Mouse (Mus musculus): Measurements from ENCODE around the gene Zfhx3. TPM values are rescaled to one million over a fixed set of nuclear protein-coding genes. Genes with fewer than 3 reads are reported as not detected.

The Zfhx3 gene
- polyA plus RNA-seq, 1 experiment from 2014 or later: 68.4 TPM

GRCm38 (mm10) chr8:108837788-108838187, 895.3 kb downstream of the Zfhx3 start:
- ATAC-seq (ENCODE audit: low FRiP score, low TSS enrichment) (0 out of 2 replicates have a peak, but pooled peaks have one; percentile 53), DNase-seq (peak; percentile 44)
- Histone ChIP-seq H3K36me3 (ENCODE audit: control insufficient read depth, insufficient read depth, low read length) (no peaks in the 10 kb centered on the region; the same call in 1 of the 2 replicates), H3K9me3 (ENCODE audit: control insufficient read depth, low read length) (no peaks in the 10 kb centered on the region), H3K27ac (replicated peaks; ENCODE audit: low read depth, low read length) (no peak overlapping the region), H3K27me3 (ENCODE audit: control insufficient read depth, insufficient read depth, low read length) (no peaks in the 10 kb centered on the region), H3K4me3 (replicated peaks; ENCODE audit: low read depth, low read length) (no peak overlapping the region), H3K4me2 (ENCODE audit: low read length) (no peak overlapping the region), H3K9ac (replicated peaks; ENCODE audit: low read length) (no peak overlapping the region), H3K4me1 (ENCODE audit: control insufficient read depth, insufficient read depth, low read length) (peaks cover 22% of the 10 kb centered on the region)
- WGBS: 30% methylated on average over 10 of the region's 10 CpGs

GRCm38 (mm10) chr8:108838761-108839160, 896.3 kb downstream of the Zfhx3 start:
- no peak for ATAC-seq (ENCODE audit: low FRiP score, low TSS enrichment)

GRCm38 (mm10) chr8:108842307-108842706, 899.9 kb downstream of the Zfhx3 start:
- H3K27me3 ChIP-seq (ENCODE audit: control insufficient read depth, insufficient read depth, low read length): no peaks in the 10 kb centered on the region
- H3K9me3 ChIP-seq (ENCODE audit: control insufficient read depth, low read length): no peaks in the 10 kb centered on the region
- WGBS: 88% methylated on average over 4 of the region's 5 CpGs
- no peak overlapping the region for H3K4me2 ChIP-seq (ENCODE audit: low read length)
- no peak overlapping the region for H3K9ac ChIP-seq (replicated peaks; ENCODE audit: low read length)
- H3K4me3 ChIP-seq (replicated peaks; ENCODE audit: low read depth, low read length): no peak overlapping the region
- no peak for ATAC-seq (ENCODE audit: low FRiP score, low TSS enrichment)
- no peak overlapping the region for H3K27ac ChIP-seq (replicated peaks; ENCODE audit: low read depth, low read length)
- no peak for DNase-seq
- H3K4me1 ChIP-seq (ENCODE audit: control insufficient read depth, insufficient read depth, low read length): peaks cover 24% of the 10 kb centered on the region
- peaks cover 7% of the 10 kb centered on the region for H3K36me3 ChIP-seq (ENCODE audit: control insufficient read depth, insufficient read depth, low read length)

More at GRCm38 (mm10) chr8:108838761-108839160, 896.3 kb downstream of the Zfhx3 start:
- Histone ChIP-seq H3K9me3 (ENCODE audit: control insufficient read depth, low read length) (no peaks in the 10 kb centered on the region), H3K27ac (replicated peaks; ENCODE audit: low read depth, low read length) (peak overlapping the region; percentile 45; the same call in 1 of the 2 replicates), H3K9ac (replicated peaks; ENCODE audit: low read length) (no peak overlapping the region), H3K4me2 (ENCODE audit: low read length) (no peak overlapping the region), H3K4me3 (replicated peaks; ENCODE audit: low read depth, low read length) (no peak overlapping the region), H3K36me3 (ENCODE audit: control insufficient read depth, insufficient read depth, low read length) (no peaks in the 10 kb centered on the region; the same call in 1 of the 2 replicates), H3K4me1 (ENCODE audit: control insufficient read depth, insufficient read depth, low read length) (peaks cover 22% of the 10 kb centered on the region), H3K27me3 (ENCODE audit: control insufficient read depth, insufficient read depth, low read length) (no peaks in the 10 kb centered on the region)
- no peak for DNase-seq
- 48% methylated on average over 6 of the region's 6 CpGs for WGBS

GRCm38 (mm10) chr8:108846174-108846573, 903.7 kb downstream of the Zfhx3 start:
- Histone ChIP-seq H3K4me2 (ENCODE audit: low read length) (no peak overlapping the region), H3K4me3 (replicated peaks; ENCODE audit: low read depth, low read length) (no peak overlapping the region), H3K9ac (replicated peaks; ENCODE audit: low read length) (no peak overlapping the region), H3K27me3 (ENCODE audit: control insufficient read depth, insufficient read depth, low read length) (no peaks in the 10 kb centered on the region), H3K9me3 (ENCODE audit: control insufficient read depth, low read length) (no peaks in the 10 kb centered on the region), H3K36me3 (ENCODE audit: control insufficient read depth, insufficient read depth, low read length) (peaks cover 7% of the 10 kb centered on the region), H3K27ac (replicated peaks; ENCODE audit: low read depth, low read length) (no peak overlapping the region), H3K4me1 (ENCODE audit: control insufficient read depth, insufficient read depth, low read length) (peaks cover 5% of the 10 kb centered on the region; the same call in 1 of the 2 replicates)
- DNase-seq (peak; percentile 69), ATAC-seq (ENCODE audit: low FRiP score, low TSS enrichment) (no peak)
- 25% methylated on average over 6 of the region's 6 CpGs for WGBS

GRCm38 (mm10) chr8:108846827-108847226, 904.4 kb downstream of the Zfhx3 start:
- H3K9me3 ChIP-seq (ENCODE audit: control insufficient read depth, low read length): no peaks in the 10 kb centered on the region
- H3K4me1 ChIP-seq (ENCODE audit: control insufficient read depth, insufficient read depth, low read length): peaks cover 5% of the 10 kb centered on the region; the same call in 1 of the 2 replicates
- no peak overlapping the region for H3K4me2 ChIP-seq (ENCODE audit: low read length)
- peaks cover 7% of the 10 kb centered on the region for H3K36me3 ChIP-seq (ENCODE audit: control insufficient read depth, insufficient read depth, low read length)
- DNase-seq (no peak), ATAC-seq (ENCODE audit: low FRiP score, low TSS enrichment) (no peak)
- 80% methylated on average over 11 of the region's 11 CpGs for WGBS
- no peak overlapping the region for H3K27ac ChIP-seq (replicated peaks; ENCODE audit: low read depth, low read length)
- no peak overlapping the region for H3K9ac ChIP-seq (replicated peaks; ENCODE audit: low read length)
- no peak overlapping the region for H3K4me3 ChIP-seq (replicated peaks; ENCODE audit: low read depth, low read length)
- H3K27me3 ChIP-seq (ENCODE audit: control insufficient read depth, insufficient read depth, low read length): no peaks in the 10 kb centered on the region

- H3K27ac ChIP-seq (replicated peaks; ENCODE audit: low read depth, low read length): no peak overlapping the region
- DNase-seq (no peak), ATAC-seq (ENCODE audit: low FRiP score, low TSS enrichment) (no peak)
- H3K36me3 ChIP-seq (ENCODE audit: control insufficient read depth, insufficient read depth, low read length): peaks cover 7% of the 10 kb centered on the region
- no peaks in the 10 kb centered on the region for H3K27me3 ChIP-seq (ENCODE audit: control insufficient read depth, insufficient read depth, low read length)
- 78% methylated on average over 2 of the region's 2 CpGs for WGBS
- peaks cover 7% of the 10 kb centered on the region; the same call in 1 of the 2 replicates for H3K4me1 ChIP-seq (ENCODE audit: control insufficient read depth, insufficient read depth, low read length)
- H3K9ac ChIP-seq (replicated peaks; ENCODE audit: low read length): no peak overlapping the region
- H3K4me2 ChIP-seq (ENCODE audit: low read length): no peak overlapping the region
- H3K9me3 ChIP-seq (ENCODE audit: control insufficient read depth, low read length): no peaks in the 10 kb centered on the region
- H3K4me3 ChIP-seq (replicated peaks; ENCODE audit: low read depth, low read length): no peak overlapping the region
These were observed 904.9 kb downstream of the Zfhx3 start for GRCm38 (mm10) chr8:108847356-108847755.

- Histone ChIP-seq H3K36me3 (ENCODE audit: control insufficient read depth, insufficient read depth, low read length) (peaks cover 7% of the 10 kb centered on the region), H3K4me1 (ENCODE audit: control insufficient read depth, insufficient read depth, low read length) (peaks cover 13% of the 10 kb centered on the region; the same call in 1 of the 2 replicates), H3K27ac (replicated peaks; ENCODE audit: low read depth, low read length) (no peak overlapping the region), H3K27me3 (ENCODE audit: control insufficient read depth, insufficient read depth, low read length) (no peaks in the 10 kb centered on the region), H3K9me3 (ENCODE audit: control insufficient read depth, low read length) (no peaks in the 10 kb centered on the region), H3K4me3 (replicated peaks; ENCODE audit: low read depth, low read length) (no peak overlapping the region), H3K9ac (replicated peaks; ENCODE audit: low read length) (no peak overlapping the region), H3K4me2 (ENCODE audit: low read length) (no peak overlapping the region)
- DNase-seq: no peak
- ATAC-seq (ENCODE audit: low FRiP score, low TSS enrichment): no peak
- WGBS: 88% methylated on average over 3 of the region's 3 CpGs
These were observed 906.0 kb downstream of the Zfhx3 start for GRCm38 (mm10) chr8:108848484-108848883.

- DNase-seq (no peak), ATAC-seq (ENCODE audit: low FRiP score, low TSS enrichment) (no peak)
- no peaks in the 10 kb centered on the region for H3K27me3 ChIP-seq (ENCODE audit: control insufficient read depth, insufficient read depth, low read length)
- no peak overlapping the region for H3K9ac ChIP-seq (replicated peaks; ENCODE audit: low read length)
- H3K4me3 ChIP-seq (replicated peaks; ENCODE audit: low read depth, low read length): no peak overlapping the region
- 0 out of 2 replicates have a peak, but pooled peaks cover 13% of the 10 kb centered on the region for H3K4me1 ChIP-seq (ENCODE audit: control insufficient read depth, insufficient read depth, low read length)
- H3K9me3 ChIP-seq (ENCODE audit: control insufficient read depth, low read length): no peaks in the 10 kb centered on the region
- peaks cover 14% of the 10 kb centered on the region for H3K36me3 ChIP-seq (ENCODE audit: control insufficient read depth, insufficient read depth, low read length)
- no peak overlapping the region for H3K4me2 ChIP-seq (ENCODE audit: low read length)
- H3K27ac ChIP-seq (replicated peaks; ENCODE audit: low read depth, low read length): peak overlapping the region; percentile 32; the same call in 1 of the 2 replicates
- WGBS: 84% methylated on average over 10 of the region's 10 CpGs
These were observed 910.6 kb downstream of the Zfhx3 start for GRCm38 (mm10) chr8:108853028-108853427.

- no peak for DNase-seq
- WGBS: 46% methylated on average over 12 of the region's 12 CpGs
These were observed 912.1 kb downstream of the Zfhx3 start for GRCm38 (mm10) chr8:108854444-108855102.

More at GRCm38 (mm10) chr8:108854444-108855102, 912.1 kb downstream of the Zfhx3 start:
- no peaks in the 10 kb centered on the region for H3K9me3 ChIP-seq (ENCODE audit: control insufficient read depth, low read length)
- no peak for ATAC-seq (ENCODE audit: low FRiP score, low TSS enrichment)
- H3K27ac ChIP-seq (replicated peaks; ENCODE audit: low read depth, low read length): 0 out of 2 replicates have a peak overlapping the region, but pooled peaks have one; percentile 55
- H3K4me3 ChIP-seq (replicated peaks; ENCODE audit: low read depth, low read length): no peak overlapping the region
- H3K36me3 ChIP-seq (ENCODE audit: control insufficient read depth, insufficient read depth, low read length): peaks cover 21% of the 10 kb centered on the region
- 0 out of 2 replicates have a peak, but pooled peaks cover 13% of the 10 kb centered on the region for H3K4me1 ChIP-seq (ENCODE audit: control insufficient read depth, insufficient read depth, low read length)
- H3K9ac ChIP-seq (replicated peaks; ENCODE audit: low read length): no peak overlapping the region; the same call in 1 of the 2 replicates
- H3K27me3 ChIP-seq (ENCODE audit: control insufficient read depth, insufficient read depth, low read length): no peaks in the 10 kb centered on the region
- no peak overlapping the region for H3K4me2 ChIP-seq (ENCODE audit: low read length)
